Mouse (Mus musculus) ovary, postnatal 36 days (tissue): ENCODE measurements around the gene Vmn1r6.
"Not testable (repeated sequence)": the region's sequence is repeated elsewhere in the genome, so short reads cannot be mapped to it uniquely, and the experiment has no call there.

Source experiments
- DNase-seq: peaks from one replicate; pipeline ENCODE4 v3.0.0; 2022; ENCODE audit warnings: low spot score, mixed read lengths

The Vmn1r6 gene

GRCm38 (mm10) chr6:56996943-56997342 lies at the start of gene Vmn1r6:
Gene Vmn1r6, plus strand, starts transcription at chr6:56997243.
- DNase-seq = no peak

DNA sequence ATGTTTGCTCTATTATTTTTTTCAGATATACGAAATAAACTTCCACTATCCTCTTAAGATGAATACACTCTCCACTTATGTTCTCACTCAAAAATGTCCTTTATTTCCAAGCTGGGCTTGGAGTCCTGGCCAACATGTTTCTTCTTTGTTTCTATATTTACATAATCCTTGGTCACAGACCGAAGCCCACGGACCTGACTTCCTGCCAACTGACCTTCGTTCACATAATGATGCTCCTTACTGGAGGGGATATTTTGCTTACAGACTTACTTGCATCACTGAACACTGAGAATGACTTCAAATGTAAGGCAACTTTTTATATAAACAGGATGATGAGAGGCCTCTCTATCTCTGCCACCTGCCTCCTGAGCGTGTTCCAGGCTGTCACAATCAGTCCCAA lies 40.6 kb upstream of the Vmn1r6 start:
- no peak for DNase-seq

DNA sequence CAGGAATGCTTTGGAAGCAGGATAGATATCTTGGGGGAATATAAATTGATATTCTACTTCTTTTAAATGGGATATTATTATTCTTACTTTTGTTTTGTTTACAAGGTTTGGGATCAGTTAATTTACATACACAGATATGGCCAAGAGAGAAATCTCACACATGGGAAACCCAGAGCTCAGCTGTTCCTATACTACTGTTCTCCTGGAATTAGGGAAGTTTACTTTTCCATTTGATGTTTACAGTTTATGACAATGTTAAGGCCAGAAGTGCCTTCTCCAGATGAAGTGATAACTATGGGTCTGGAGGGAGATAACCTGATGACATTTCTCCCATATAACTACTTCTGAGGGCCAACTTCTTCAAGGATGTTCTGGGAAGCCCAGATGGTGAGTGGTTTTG lies 27.1 kb upstream of the Vmn1r6 start, which contains the start of gene Vmn1r5:
TSS of gene Vmn1r5 (plus strand) at position 301 of the 400 bp plus-strand sequence.
- no peak for DNase-seq

DNA sequence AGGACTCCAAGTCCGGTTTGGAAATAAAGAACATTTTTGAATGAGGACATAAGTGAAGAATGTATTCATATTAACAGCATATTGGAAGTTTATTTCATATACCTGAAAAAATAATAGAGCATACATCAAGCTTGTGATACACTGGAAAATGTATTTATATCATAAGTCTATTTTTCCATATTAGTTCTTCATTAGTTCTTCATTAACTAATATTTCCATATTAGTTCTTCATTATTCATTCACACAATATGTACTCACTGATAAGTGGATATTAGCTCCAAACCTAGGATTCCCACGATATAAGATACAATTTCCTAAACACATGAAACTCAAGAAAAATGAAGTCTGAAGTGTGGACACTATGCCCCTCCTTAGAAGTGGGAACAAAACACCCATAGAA lies 28.2 kb downstream of the Vmn1r6 start, which contains the start of gene Vmn1r7:
TSS of gene Vmn1r7 (minus strand) at position 101 of the 400 bp plus-strand sequence.
- not testable (repeated sequence) for DNase-seq

DNA sequence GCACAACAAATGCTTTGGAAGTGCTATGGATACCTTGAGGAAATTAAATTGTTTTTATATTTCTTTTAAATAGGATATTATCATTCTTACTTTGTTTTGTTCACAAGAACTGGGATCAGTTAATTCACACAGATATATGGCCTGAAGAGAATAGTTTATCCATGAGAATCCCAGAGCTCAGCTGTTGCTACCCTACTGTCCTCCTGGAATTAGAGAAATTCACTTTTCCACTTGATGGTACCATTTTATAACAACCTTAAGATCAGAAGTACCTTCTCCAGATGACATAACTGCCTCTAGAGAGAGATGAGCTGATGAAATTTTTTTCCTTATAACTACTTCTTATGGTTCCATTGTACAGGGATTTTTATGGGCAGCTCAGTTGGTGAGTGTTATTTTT lies 34.9 kb downstream of the Vmn1r6 start, which contains the start of gene Vmn1r8:
TSS of gene Vmn1r8 (plus strand) at position 301 of the 400 bp plus-strand sequence.
- no peak for DNase-seq

DNA sequence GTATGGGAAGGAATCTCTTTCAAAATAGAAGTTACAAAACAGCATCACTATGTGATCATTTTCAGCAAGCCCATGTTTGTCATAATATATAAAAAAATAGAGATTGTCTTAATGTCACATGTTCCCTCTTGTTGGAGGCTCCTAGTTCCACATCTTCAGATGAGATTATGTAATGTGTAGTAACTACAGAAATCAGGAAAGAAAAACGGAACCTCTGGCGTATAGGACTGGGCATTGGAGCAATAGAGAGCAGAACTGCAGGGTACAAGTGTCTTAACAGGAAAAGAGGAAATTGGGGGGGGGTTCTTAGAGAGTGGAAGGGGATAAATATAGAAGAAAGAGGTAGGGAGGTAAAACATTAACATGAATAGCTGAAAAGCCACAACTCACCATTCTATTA lies 37.6 kb downstream of the Vmn1r6 start:
- DNase-seq = no peak
